Mouse (Mus musculus) neural tube, embryonic 11.5 days (tissue): ENCODE results near the gene Gm10197. TPM values are rescaled to one million over a fixed set of nuclear protein-coding genes. Genes with fewer than 3 reads are reported as not detected.

Source experiments
- ATAC-seq: fragments of 200-750 bp; cut with Nextera tagmentation; 2 replicates; pipeline ENCODE4 v1.8.0; 2017; ENCODE audit warnings: moderate number of reproducible peaks, mild to moderate bottlenecking, moderate TSS enrichment, moderate library complexity; ENCODE audit not compliant: insufficient read depth, low FRiP score, low TSS enrichment
- DNase-seq: peaks from one replicate; pipeline ENCODE4 v3.0.0-alpha.2; 2015; ENCODE audit warnings: low spot score
- H3K27ac ChIP-seq: fragments of 300-500 bp; sonication (generic); 2 replicates; pipeline ENCODE4 v1.5.1; 2014; ENCODE audit warnings: low read depth, mild to moderate bottlenecking, low read length
- H3K27me3 ChIP-seq: fragments of 300-500 bp; sonication (generic); 2 replicates; pipeline ENCODE4 v1.6.1; 2014; ENCODE audit warnings: mild to moderate bottlenecking, low read length, mixed read lengths; ENCODE audit not compliant: control insufficient read depth, insufficient read depth
- H3K36me3 ChIP-seq: fragments of 300-500 bp; sonication (generic); 2 replicates; pipeline ENCODE4 v1.6.1; 2014; ENCODE audit warnings: mild to moderate bottlenecking, low read length, moderate library complexity, mixed read lengths; ENCODE audit not compliant: control insufficient read depth, insufficient read depth
- H3K4me1 ChIP-seq: fragments of 300-500 bp; sonication (generic); 2 replicates; pipeline ENCODE4 v1.6.1; 2014; ENCODE audit warnings: low read length, mixed read lengths; ENCODE audit not compliant: control insufficient read depth, insufficient read depth
- H3K4me2 ChIP-seq: fragments of 300-500 bp; sonication (generic); 2 replicates; pipeline ENCODE4 v1.6.1; 2014; ENCODE audit warnings: low read depth, mild to moderate bottlenecking, moderate library complexity
- H3K4me3 ChIP-seq: fragments of 300-500 bp; sonication (generic); 2 replicates; pipeline ENCODE4 v1.5.1; 2014; ENCODE audit warnings: low read depth, low read length
- H3K9ac ChIP-seq: fragments of 300-500 bp; sonication (generic); 2 replicates; pipeline ENCODE4 v1.6.1; 2014; ENCODE audit warnings: mild to moderate bottlenecking, low read length
- H3K9me3 ChIP-seq: fragments of 300-500 bp; sonication (generic); 2 replicates; pipeline ENCODE4 v1.6.1; 2016; ENCODE audit warnings: low read length; ENCODE audit not compliant: control insufficient read depth
- WGBS: fragments of 180-500 bp; shearing (Covaris S2); extraction: QIAGEN DNeasy Blood & Tissue Kit; methylation state at CpG from one replicate; pipeline ENCODE4 v1.1.7; 2014; 5-methylcytosine and 5-hydroxymethylcytosine counted together
- polyA plus RNA-seq: library from polyadenylated mRNA; unstranded; fragments of >200 nt; fragmentation: Nextera tagmentation; extraction: Ambion mirVana; gene quantifications from 2 replicates; pipeline ENCODE4 v1.2.1, GENCODE M21; 2014

Gm10197 gene
- polyA plus RNA-seq, 1 experiment from 2014 or later = not detected

DNA sequence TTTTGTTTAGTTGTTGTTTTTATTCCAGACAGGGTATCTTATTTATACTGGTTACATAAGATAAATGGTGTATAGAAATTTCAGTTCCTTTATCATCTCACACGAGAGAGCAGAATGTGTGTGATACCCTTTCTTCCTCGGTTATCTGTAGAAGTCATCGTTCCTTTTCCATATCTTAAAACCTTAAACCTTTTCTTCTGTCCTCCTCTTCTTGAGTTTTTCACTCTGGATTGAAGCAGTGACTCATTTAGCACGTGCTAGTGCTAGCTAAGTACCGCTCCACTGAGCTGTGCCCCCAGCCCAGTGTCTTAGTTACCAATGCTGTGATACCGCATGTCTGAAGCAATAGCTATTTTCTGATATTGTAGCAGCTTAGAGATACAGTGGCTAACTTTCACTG lies 37.8 kb downstream of the Gm10197 start:
- Histone ChIP-seq H3K27ac (no peak overlapping the region), H3K4me1 (peaks cover 4% of the 10 kb centered on the region; the same call in 1 of the 2 replicates), H3K4me2 (no peak overlapping the region), H3K36me3 (peaks cover 3% of the 10 kb centered on the region; the same call in 1 of the 2 replicates), H3K9ac (no peak overlapping the region), H3K4me3 (no peak overlapping the region), H3K9me3 (no peaks in the 10 kb centered on the region), H3K27me3 (no peaks in the 10 kb centered on the region)
- WGBS = 96% methylated on average over 6 of the region's 6 CpGs
- DNase-seq (no peak), ATAC-seq (no peak)

DNA sequence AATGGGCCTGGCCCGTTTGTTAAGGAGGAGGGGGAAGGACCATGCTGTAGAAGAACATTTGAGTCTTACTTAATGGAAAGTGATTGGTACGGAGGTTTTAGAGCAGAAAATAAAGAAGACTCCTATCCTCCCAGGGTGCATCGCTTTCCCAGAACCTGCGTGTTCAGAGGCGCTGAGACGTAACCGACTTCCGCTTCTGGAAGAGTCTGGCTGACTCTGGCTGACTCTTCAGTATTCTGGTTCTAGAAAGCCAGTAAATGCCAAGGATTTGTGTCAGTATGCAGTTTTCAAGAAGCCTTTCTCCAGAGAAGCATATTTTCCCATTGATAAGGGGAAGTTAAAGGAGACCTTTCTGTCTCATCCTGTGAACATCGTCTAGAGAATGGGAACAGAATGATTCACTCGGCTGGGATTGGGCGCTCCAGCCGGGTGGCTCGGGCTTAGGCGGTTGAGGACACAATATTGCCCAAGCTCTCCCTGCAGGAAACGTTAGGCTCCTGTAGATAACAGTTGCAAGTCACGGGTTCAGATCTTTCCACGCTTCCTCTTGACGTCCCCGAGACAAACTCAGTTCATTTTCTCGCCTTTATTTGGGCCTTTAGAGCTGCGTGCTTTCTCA lies 39.6 kb downstream of the Gm10197 start:
- no peak for DNase-seq
- WGBS = 95% methylated on average over 21 of the region's 21 CpGs
- H3K4me2 ChIP-seq = no peak overlapping the region
- no peak overlapping the region for H3K4me3 ChIP-seq
- H3K27ac ChIP-seq = no peak overlapping the region
- no peaks in the 10 kb centered on the region for H3K36me3 ChIP-seq
- H3K9me3 ChIP-seq = no peaks in the 10 kb centered on the region
- peaks cover 4% of the 10 kb centered on the region; the same call in 1 of the 2 replicates for H3K4me1 ChIP-seq
- H3K9ac ChIP-seq = no peak overlapping the region
- no peaks in the 10 kb centered on the region for H3K27me3 ChIP-seq
- ATAC-seq = no peak

DNA sequence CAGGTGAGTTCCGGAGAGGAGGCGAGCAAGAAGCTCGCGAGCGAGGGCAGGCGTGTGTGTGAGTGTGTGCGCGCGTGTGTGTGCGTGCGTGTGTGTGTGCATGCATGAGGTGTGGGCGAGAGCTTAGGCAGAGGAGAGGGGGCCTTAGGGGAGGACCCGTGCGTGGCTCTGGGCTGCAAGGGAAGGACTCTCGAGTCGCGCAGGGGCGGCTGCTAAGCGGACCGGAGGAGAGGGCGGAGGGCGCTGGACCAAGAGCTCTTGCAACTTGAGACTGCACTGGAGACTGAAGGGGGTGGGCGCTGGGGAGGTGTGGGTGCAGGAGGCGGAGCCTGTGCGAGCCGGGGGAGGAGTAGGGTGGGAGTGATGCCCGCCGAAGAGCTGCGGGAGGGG lies 41.6 kb downstream of the Gm10197 start:
- peak; percentile 74 for DNase-seq
- peak; percentile 66 for ATAC-seq
- Histone ChIP-seq H3K4me2 (peak overlapping the region; percentile 99), H3K9ac (peak overlapping the region; percentile 68), H3K27ac (no peak overlapping the region), H3K4me1 (peaks cover 11% of the 10 kb centered on the region), H3K9me3 (no peaks in the 10 kb centered on the region), H3K4me3 (peak overlapping the region; percentile 74), H3K36me3 (no peaks in the 10 kb centered on the region), H3K27me3 (no peaks in the 10 kb centered on the region)
- under 1% methylated on average over 28 of the region's 29 CpGs for WGBS

DNA sequence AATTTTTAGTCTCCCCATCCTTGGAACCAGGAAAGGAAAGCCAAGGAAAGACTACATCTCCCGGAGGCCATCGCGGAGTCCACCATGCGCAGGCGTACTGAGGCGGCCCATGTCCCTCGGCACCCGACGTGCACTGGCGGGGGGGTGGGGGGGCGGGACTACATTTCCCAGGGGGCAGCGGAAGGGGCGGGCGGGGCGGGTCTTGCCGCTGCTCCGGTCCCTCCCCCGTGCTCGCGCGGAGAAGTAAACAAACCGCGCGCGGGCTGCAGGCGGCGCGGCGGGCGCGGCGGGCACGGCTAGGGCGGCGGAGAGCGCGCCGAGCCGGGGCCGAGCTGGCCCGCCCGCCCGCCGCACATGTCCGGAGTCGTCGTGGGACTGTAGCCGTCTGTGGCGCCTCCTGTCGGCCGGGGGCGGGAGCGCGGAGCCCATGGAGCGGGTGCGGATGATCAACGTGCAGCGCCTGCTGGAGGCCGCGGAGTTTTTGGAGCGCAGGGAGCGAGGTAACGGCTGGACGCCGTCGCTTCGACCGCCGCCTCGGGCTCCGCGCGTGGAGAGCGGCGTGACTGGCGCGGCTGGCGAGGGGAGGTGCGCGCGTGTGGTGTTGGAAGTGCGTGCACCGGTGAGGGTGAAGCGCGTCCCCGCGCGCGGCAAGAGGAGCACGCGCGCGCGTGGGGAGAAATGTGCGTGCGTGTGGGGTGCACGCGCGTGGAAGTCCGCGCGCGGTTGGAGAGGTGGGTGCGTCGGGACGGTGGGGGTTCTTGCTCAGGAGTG lies 42.2 kb downstream of the Gm10197 start:
- Histone ChIP-seq H3K4me2 (peak overlapping the region; percentile 99), H3K27ac (no peak overlapping the region), H3K27me3 (no peaks in the 10 kb centered on the region), H3K4me3 (peak overlapping the region; percentile 74), H3K9ac (peak overlapping the region; percentile 68), H3K9me3 (no peaks in the 10 kb centered on the region), H3K4me1 (peaks cover 11% of the 10 kb centered on the region), H3K36me3 (no peaks in the 10 kb centered on the region)
- ATAC-seq (peak; percentile 82), DNase-seq (peak; percentile 89)
- under 1% methylated on average over 88 of the region's 106 CpGs for WGBS

GRCm38 (mm10) chr19:53328116-53328515 lies 43.5 kb downstream of the Gm10197 start:
- no peaks in the 10 kb centered on the region for H3K36me3 ChIP-seq
- DNase-seq (no peak), ATAC-seq (no peak)
- H3K27ac ChIP-seq = no peak overlapping the region
- no peaks in the 10 kb centered on the region for H3K27me3 ChIP-seq
- 71% methylated on average over 9 of the region's 9 CpGs for WGBS
- H3K4me3 ChIP-seq = no peak overlapping the region
- no peak overlapping the region for H3K9ac ChIP-seq
- H3K4me1 ChIP-seq = peaks cover 11% of the 10 kb centered on the region
- no peak overlapping the region for H3K4me2 ChIP-seq
- no peaks in the 10 kb centered on the region for H3K9me3 ChIP-seq

DNA sequence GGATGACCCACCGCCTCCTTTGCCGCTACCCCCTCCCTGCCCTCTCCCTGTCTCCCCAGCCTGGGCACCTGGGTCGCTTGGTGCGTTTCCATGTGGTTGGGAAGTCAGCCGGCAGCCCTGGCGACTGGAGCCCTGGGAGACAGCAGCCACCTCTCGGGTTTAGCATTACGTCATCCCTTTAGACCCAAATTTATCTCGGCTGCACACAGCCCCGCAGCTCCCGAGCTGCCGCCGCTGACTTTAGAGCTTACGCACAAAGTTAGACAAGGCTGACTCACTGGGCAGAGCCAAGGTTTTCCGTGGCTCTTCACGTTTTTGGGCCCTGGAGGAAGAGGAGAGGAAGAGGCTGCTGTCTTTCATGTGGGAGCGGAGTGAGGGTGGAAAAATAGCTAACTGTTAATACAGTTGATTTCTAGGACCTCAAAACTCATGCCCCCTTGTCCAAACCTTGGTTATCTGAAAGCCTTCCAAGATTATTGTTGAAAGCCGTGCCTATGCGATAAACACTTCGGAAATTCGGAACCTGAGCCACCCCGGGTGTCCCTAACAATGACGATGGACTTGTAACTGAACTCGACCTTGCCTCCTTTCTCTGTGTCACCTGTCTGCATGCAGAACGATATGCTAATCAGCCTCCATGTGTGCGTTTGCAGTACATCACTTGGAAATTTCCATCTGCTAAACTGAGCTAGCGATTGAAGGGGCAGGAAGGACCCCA lies 45.8 kb downstream of the Gm10197 start:
- Histone ChIP-seq H3K36me3 (no peaks in the 10 kb centered on the region), H3K27me3 (no peaks in the 10 kb centered on the region), H3K4me1 (peaks cover 11% of the 10 kb centered on the region), H3K9me3 (no peaks in the 10 kb centered on the region), H3K4me2 (peak overlapping the region; percentile 39), H3K27ac (peak overlapping the region; percentile 56; the same call in 1 of the 2 replicates), H3K4me3 (0 out of 2 replicates have a peak overlapping the region, but pooled peaks have one; percentile 10), H3K9ac (peak overlapping the region; percentile 37)
- ATAC-seq (no peak), DNase-seq (peak; percentile 67)
- WGBS = 15% methylated on average over 27 of the region's 27 CpGs

GRCm38 (mm10) chr19:53324866-53325265 lies 46.7 kb downstream of the Gm10197 start:
- Histone ChIP-seq H3K4me3 (no peak overlapping the region), H3K9me3 (no peaks in the 10 kb centered on the region), H3K4me2 (no peak overlapping the region), H3K36me3 (no peaks in the 10 kb centered on the region), H3K4me1 (peaks cover 9% of the 10 kb centered on the region), H3K27ac (no peak overlapping the region), H3K9ac (no peak overlapping the region), H3K27me3 (no peaks in the 10 kb centered on the region)
- DNase-seq = no peak
- 61% methylated on average over 6 of the region's 6 CpGs for WGBS
- no peak for ATAC-seq

- peaks cover 7% of the 10 kb centered on the region for H3K4me1 ChIP-seq
- no peaks in the 10 kb centered on the region for H3K36me3 ChIP-seq
- H3K27me3 ChIP-seq = no peaks in the 10 kb centered on the region
- WGBS = 95% methylated on average over 12 of the region's 12 CpGs
- DNase-seq (no peak), ATAC-seq (no peak)
- no peaks in the 10 kb centered on the region for H3K9me3 ChIP-seq
- no peak overlapping the region for H3K4me3 ChIP-seq
- H3K9ac ChIP-seq = no peak overlapping the region
- H3K27ac ChIP-seq = no peak overlapping the region
- H3K4me2 ChIP-seq = no peak overlapping the region
Measured at GRCm38 (mm10) chr19:53322438-53323048, 49.0 kb downstream of the Gm10197 start.
